Mouse (Mus musculus) MN1 (cell line): ENCODE data around the gene Lztfl1.
"Not testable (repeated sequence)": the region's sequence is repeated elsewhere in the genome, so short reads cannot be mapped to it uniquely, and the experiment has no call there.

ENCODE experiments used
- DNase-seq: peaks from one replicate; pipeline ENCODE4 v3.0.0-alpha.2; 2016; ENCODE audit warnings: low spot score

The Lztfl1 gene

DNA sequence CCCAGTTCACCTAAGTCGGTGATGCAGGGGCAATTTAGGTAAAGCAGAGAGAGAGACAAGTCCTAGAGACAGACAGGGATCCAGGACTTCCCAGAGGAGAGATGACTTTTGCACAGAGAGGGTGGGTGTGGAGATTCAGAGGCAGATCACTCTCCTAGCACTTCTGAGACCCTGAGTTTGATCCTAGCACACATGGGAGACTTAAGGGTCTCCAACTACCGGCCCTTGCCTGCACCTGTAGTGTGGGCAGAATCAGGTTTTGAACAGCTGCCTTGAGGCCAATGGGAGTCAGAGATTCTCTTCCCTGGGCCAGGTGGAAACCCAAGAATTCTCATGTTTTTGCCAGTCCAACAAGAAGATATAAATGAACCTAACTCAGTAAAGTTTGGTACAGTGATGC is 38.3 kb downstream of the Lztfl1 start:
- DNase-seq = no peak

DNA sequence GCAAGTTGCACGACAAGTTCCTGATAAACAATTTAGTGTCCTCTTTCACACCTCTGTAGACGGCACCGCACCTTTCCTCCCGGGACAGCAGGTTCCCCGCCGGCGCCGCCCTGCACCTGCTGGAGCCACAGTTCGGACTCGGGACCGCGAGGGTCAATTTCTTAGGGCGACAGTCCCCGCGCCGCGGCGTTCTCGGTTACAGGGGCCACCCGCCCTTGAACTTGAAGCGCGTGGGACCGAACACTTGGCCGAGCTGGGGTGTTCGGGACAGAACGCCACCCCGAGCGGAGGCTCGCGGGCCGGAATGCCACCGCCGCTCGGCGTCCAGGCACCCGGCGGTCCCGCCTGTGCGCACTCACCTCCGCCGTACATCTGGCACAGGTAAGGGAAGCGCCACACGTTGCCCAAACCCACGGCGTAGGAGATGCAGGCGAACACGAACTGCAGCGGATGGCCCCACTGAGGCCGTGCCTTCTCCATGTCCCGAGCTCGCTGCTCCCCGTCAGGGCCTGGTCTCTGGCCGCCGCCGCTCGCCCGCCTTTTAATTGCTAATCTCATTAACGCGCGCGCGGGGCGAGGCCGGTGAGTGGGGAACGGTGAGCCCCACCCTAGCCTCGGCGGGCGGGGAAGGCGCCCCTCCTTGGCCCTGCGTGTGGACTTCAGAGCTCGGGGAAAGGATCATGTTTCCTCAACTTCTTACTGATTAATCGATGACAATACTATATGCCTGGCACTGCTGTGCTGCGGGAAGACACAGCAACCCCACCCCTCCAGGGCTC is 39.0 kb downstream of the Lztfl1 start, which contains the start of the genes Ccr9 and Slc6a20a:
Gene Ccr9, plus strand, starts transcription at position 113 of the 779 bp plus-strand sequence.
Gene Slc6a20a, minus strand, starts transcription at position 559 of the 779 bp plus-strand sequence.
- no peak for DNase-seq

DNA sequence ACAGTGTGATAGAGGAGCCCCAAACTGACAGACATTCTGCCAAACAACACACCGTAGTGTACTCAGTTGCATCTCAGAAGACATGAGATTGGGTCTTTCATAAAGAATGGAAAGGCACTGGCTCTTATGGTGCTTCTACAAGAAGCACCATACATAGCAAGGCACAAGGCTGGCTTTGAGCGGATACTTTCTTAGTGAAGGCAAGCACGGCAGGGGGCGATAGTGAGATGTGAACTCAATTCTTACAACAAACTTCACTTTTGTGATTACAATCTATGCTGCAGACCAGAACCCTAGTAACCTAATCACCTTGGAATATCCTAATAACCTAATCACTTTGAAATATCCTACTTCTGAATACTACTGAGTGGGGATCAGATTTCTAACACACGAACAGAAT is 51.9 kb downstream of the Lztfl1 start:
- DNase-seq = no peak

DNA sequence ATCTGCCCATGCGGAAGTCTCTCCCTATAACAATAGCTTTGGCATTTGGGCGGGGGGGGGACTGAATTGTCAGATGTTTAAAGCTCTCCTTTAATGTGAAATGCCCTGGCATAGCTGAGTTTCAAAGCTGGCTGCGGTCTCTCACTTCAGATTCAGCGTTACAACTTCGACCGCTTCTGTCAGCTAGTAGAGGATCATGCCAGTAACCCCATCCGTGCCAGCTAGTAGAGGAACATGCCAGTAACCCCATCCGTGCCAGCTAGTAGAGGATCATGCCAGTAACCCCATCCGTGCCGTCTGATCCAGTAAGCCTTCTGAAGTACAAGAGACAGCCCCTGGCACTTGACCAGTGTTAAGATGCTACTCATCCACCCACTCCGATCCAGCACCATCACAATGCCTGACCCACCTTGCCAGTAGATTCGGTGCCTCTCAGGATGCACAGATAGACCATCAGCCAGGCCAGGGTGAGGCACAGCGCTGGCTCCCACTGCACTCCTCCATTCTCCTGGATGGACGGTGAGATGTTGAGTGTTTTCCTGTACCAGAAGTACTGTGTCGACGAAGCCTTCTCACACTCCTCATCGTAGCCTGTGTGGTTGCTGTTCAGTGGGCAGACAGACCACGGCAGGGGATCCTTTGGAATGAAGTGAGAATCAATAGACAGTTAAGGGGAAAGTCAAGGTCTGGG is 57.4 kb downstream of the Lztfl1 start:
- DNase-seq = not testable (repeated sequence)

DNA sequence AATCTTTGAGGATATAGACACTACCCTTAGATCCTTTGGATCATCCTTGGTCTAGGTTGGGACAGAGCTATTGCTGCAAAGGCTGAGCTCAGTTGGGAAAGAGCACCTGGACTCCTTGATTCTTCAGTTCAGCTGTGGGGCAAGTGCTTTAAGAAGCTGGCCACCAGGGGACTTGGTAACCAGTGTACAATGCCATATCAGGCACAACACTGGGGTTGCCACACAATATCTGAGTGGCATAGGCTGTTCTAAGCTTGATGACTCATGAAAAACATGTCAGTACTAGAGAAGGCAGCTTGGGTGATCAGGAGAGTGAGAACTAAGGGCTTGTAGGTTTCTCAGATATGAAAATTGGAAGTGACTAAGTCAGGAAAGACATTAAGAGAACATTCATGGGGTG is 58.5 kb downstream of the Lztfl1 start:
- no peak for DNase-seq

DNA sequence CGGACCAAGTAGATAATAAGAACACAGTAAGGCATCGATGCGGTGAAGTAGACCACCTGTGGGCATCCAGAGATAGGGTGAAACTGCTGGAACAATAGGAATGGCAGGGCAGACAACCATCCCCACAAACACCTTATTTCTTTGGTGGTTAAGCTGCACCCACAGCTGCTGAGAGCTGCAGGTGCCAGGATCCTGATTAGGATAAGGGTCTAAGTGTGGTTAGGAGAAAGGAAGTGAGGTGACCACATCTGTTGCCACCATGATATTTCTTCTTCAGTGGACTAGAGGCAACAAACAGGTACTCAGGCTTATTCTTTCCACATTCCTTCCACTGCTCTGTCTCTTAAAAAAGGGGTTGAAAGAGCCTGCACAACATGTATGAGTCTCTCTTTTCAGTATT is 60.0 kb downstream of the Lztfl1 start:
- no peak for DNase-seq

DNA sequence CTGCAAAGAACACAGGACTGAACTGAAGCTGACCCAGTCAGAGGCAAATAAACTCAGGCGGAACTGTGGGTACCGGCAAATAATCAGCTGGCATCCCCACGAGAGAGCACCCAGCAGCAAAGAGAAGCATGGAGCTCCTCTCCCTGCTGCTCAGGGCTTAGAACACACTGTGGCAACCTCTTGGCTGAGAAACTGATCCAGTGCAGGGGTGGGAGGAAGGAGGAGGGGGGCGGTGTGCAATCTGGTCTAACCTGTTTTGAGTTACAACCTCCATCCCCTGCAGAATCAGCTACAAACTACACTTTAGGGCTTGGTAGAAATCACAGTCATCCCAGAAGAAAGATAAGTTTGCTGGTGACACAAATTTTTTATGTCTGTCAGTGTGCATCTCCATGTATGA is 66.1 kb downstream of the Lztfl1 start:
- no peak for DNase-seq

DNA sequence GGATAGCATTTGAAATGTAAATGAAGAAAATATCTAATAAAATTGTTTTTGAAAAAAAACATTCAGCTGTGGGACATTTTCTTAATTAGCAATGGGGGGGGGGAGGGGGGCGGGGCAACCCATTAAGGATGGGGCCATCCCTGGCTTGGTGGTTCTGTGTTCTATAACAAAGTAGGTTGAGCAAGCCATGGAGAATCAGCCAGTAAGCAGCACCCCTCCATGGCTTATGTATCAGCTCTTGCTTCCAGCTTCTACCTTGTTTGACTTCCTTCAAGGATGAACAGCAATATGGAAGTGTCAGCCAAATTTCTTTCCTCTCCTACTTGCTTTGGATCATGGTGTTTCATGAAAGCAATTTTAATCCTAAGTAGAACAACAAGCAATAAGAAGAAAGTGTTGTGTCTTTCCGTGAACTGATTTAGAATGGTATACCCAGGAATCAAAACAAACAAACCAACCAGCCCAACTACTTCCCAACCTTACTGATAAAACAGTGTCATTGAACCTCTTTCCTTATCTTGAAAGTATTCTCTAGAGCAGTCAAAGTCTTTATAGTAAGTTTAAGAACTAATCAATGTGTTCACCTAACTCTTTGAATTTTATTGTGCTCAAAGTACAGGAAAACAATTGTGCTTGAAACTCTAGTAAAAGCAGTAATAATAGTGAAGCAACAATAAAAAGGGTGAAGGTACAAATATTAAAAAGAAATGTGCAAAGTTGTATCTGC is 67.5 kb downstream of the Lztfl1 start:
- no peak for DNase-seq
